ENCODE assay signal across 31 mouse cellular contexts in the genomic region with DNA sequence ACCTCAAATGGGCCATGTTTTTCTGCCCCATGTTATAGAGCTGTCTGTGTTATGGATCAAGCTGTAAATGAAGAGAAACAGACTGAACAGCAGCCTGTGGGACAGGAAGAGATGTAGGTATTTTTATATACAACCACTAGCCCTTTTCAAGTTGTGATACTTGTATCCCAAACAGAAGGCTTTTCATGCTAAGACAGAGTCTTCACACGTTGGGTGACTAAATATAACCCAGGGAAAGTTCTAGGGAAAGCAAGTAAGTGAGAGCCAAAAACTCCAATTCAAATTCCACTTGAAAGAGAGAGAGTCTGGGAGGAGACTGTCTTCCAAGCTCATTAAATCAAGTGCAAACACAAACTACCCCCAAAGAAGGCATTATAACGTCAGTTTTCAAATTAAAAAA. TPM values are rescaled to one million over a fixed set of nuclear protein-coding genes. Genes with fewer than 3 reads are reported as not detected.
DNase-seq lines count a peak whose midpoint lies in the region; ATAC-seq and TF ChIP-seq lines count a peak whose summit lies in the region.
"Had no signal": no experiment of that assay in that cellular context is flagged by ENCODE, and none has a peak within 500 bp of the region (broad histone marks: within the 10 kb centered on the region; RNA-seq: fewer than 3 reads in every experiment).

No protein-coding gene starts in this region.

- H3K27ac ChIP-seq in embryonic facial prominence, embryonic 15.5 days (replicated peaks), result 0 out of 2 replicates have a peak overlapping the region, but pooled peaks have one; percentile 24
- no peak overlapping the region for H3K27ac ChIP-seq in embryonic facial prominence, embryonic 10.5 days (replicated peaks)
- peak overlapping the region; percentile 38 for H3K27ac ChIP-seq in heart, embryonic 13.5 days (replicated peaks)
- no peak overlapping the region for H3K27ac ChIP-seq in lung, postnatal 0 days (ENCODE audit: low read length)
- H3K27ac ChIP-seq: embryonic facial prominence, embryonic 12.5 days; forebrain, embryonic 10.5 days; forebrain, embryonic 15.5 days; heart, adult 2 months; hindbrain, embryonic 13.5 days; liver, embryonic 13.5 days; midbrain, embryonic 10.5 days; midbrain, embryonic 15.5 days; neural tube, embryonic 15.5 days had no signal

- H3K36me3 ChIP-seq in embryonic facial prominence, embryonic 15.5 days, result peaks cover 21% of the 10 kb centered on the region
- peaks cover 32% of the 10 kb centered on the region for H3K36me3 ChIP-seq in embryonic facial prominence, embryonic 10.5 days (replicated peaks)
- H3K36me3 ChIP-seq in heart, embryonic 13.5 days, result peaks cover 76% of the 10 kb centered on the region
- H3K36me3 ChIP-seq in lung, postnatal 0 days (ENCODE audit: insufficient read depth, low read length), result peaks cover 17% of the 10 kb centered on the region
- H3K36me3 ChIP-seq: forebrain, embryonic 15.5 days; midbrain, embryonic 15.5 days; neural tube, embryonic 15.5 days had no signal

- TF ChIP-seq CTCF in lung, postnatal 0 days (IDR thresholded peaks at IDR 0.05), result no peak

- no peaks in the 10 kb centered on the region for H3K4me1 ChIP-seq in embryonic facial prominence, embryonic 15.5 days
- no peaks in the 10 kb centered on the region for H3K4me1 ChIP-seq in embryonic facial prominence, embryonic 10.5 days
- peaks cover 45% of the 10 kb centered on the region for H3K4me1 ChIP-seq in heart, embryonic 13.5 days
- H3K4me1 ChIP-seq in lung, postnatal 0 days (ENCODE audit: insufficient read depth, low read depth, low read length), result no peaks in the 10 kb centered on the region
- H3K4me1 ChIP-seq: embryonic facial prominence, embryonic 12.5 days; forebrain, embryonic 15.5 days; hindbrain, embryonic 13.5 days; liver, embryonic 13.5 days; midbrain, embryonic 10.5 days; midbrain, embryonic 15.5 days; neural tube, embryonic 15.5 days had no signal

- 0 out of 2 replicates have a peak, but pooled peaks have one; percentile 0 for TF ChIP-seq EP300 in lung, postnatal 0 days (IDR thresholded peaks at IDR 0.05)

- ATAC-seq in embryonic facial prominence, embryonic 15.5 days (ENCODE audit: insufficient number of reproducible peaks, low FRiP score, low TSS enrichment, low read depth), result no peak
- no peak for ATAC-seq in heart, embryonic 13.5 days (ENCODE audit: extremely low read depth, insufficient number of reproducible peaks, low FRiP score, low TSS enrichment)
- ATAC-seq in lung, postnatal 0 days, result peak; percentile 1; the same call in 1 of the 2 replicates
- ATAC-seq: activated CD4-positive, CD25-positive, alpha-beta regulatory T cell, adult 4 months; forebrain, embryonic 15.5 days; intestine, embryonic 16.5 days; midbrain, embryonic 15.5 days had no signal

- no peak for DNase-seq in embryonic facial prominence, embryonic 10.5 days (ENCODE audit: low spot score)
- no peak for DNase-seq in heart, adult 8-10 months (ENCODE audit: low spot score)
- DNase-seq in left cerebral cortex, adult 11 months (ENCODE audit: low spot score), result peak; percentile 2
- no peak for DNase-seq in left cerebral cortex, adult 18-20 months (ENCODE audit: low spot score in 2 of 2)
- DNase-seq in lung, postnatal 0 days (ENCODE audit: low spot score), result no peak
- DNase-seq in lung, postnatal 14 days, result no peak
- DNase-seq: adrenal gland, adult 2 months; cerebellum, adult 11 months; cerebellum, adult 9-10 months; cerebellum, postnatal 36 days; gastrocnemius, postnatal 14 days; heart, adult 2 months; heart, postnatal 36 days; kidney, adult 8-10 months; kidney, postnatal 10 days; liver, embryonic 13.5 days; lung, adult 18-20 months; retina, postnatal 1 day; right cerebral cortex, postnatal 14 days had no signal

- no peak overlapping the region for H3K4me2 ChIP-seq in embryonic facial prominence, embryonic 15.5 days (replicated peaks)
- H3K4me2 ChIP-seq in heart, embryonic 13.5 days, result no peak overlapping the region
- H3K4me2 ChIP-seq in lung, postnatal 0 days (replicated peaks; ENCODE audit: low read depth, low read length), result no peak overlapping the region
- H3K4me2 ChIP-seq: embryonic facial prominence, embryonic 12.5 days; forebrain, embryonic 15.5 days; hindbrain, embryonic 13.5 days; liver, embryonic 13.5 days; midbrain, embryonic 15.5 days; neural tube, embryonic 15.5 days had no signal

- no peak overlapping the region for H3K9ac ChIP-seq in embryonic facial prominence, embryonic 15.5 days
- no peak overlapping the region for H3K9ac ChIP-seq in heart, embryonic 13.5 days
- H3K9ac ChIP-seq in lung, postnatal 0 days (replicated peaks; ENCODE audit: low read depth), result no peak overlapping the region
- H3K9ac ChIP-seq: embryonic facial prominence, embryonic 12.5 days; forebrain, embryonic 15.5 days; hindbrain, embryonic 13.5 days; liver, embryonic 13.5 days; midbrain, embryonic 15.5 days; neural tube, embryonic 15.5 days had no signal

- H3K9me3 ChIP-seq in embryonic facial prominence, embryonic 15.5 days (replicated peaks), result no peaks in the 10 kb centered on the region
- H3K9me3 ChIP-seq in embryonic facial prominence, embryonic 10.5 days, result no peaks in the 10 kb centered on the region
- H3K9me3 ChIP-seq in heart, embryonic 13.5 days, result no peaks in the 10 kb centered on the region
- H3K9me3 ChIP-seq in lung, postnatal 0 days (ENCODE audit: low read length), result no peaks in the 10 kb centered on the region
- H3K9me3 ChIP-seq: embryonic facial prominence, embryonic 12.5 days; forebrain, embryonic 10.5 days; forebrain, embryonic 15.5 days; hindbrain, embryonic 13.5 days; liver, embryonic 13.5 days; midbrain, embryonic 10.5 days; midbrain, embryonic 15.5 days; neural tube, embryonic 15.5 days had no signal

- WGBS in embryonic facial prominence, embryonic 15.5 days, result 33% methylated on average over 2 of the region's 2 CpGs
- WGBS in embryonic facial prominence, embryonic 10.5 days, result 73% methylated on average over 2 of the region's 2 CpGs
- 38% methylated on average over 2 of the region's 2 CpGs for WGBS in heart, embryonic 13.5 days
- WGBS in lung, postnatal 0 days, result 29% methylated on average over 2 of the region's 2 CpGs

- H3K4me3 ChIP-seq in embryonic facial prominence, embryonic 15.5 days (replicated peaks), result no peak overlapping the region
- H3K4me3 ChIP-seq in embryonic facial prominence, embryonic 10.5 days, result no peak overlapping the region
- H3K4me3 ChIP-seq in heart, embryonic 13.5 days, result no peak overlapping the region
- H3K4me3 ChIP-seq in lung, postnatal 0 days (ENCODE audit: low read depth, low read length), result no peak overlapping the region
- H3K4me3 ChIP-seq: embryonic facial prominence, embryonic 12.5 days; forebrain, embryonic 10.5 days; forebrain, embryonic 15.5 days; heart, adult 2 months; hindbrain, embryonic 13.5 days; liver, embryonic 13.5 days; midbrain, embryonic 10.5 days; midbrain, embryonic 15.5 days; neural tube, embryonic 15.5 days had no signal

- no peaks in the 10 kb centered on the region for H3K27me3 ChIP-seq in embryonic facial prominence, embryonic 15.5 days
- no peaks in the 10 kb centered on the region for H3K27me3 ChIP-seq in embryonic facial prominence, embryonic 10.5 days (replicated peaks; ENCODE audit: low read depth, poor library complexity, severe bottlenecking)
- H3K27me3 ChIP-seq in heart, embryonic 13.5 days (replicated peaks), result no peaks in the 10 kb centered on the region
- H3K27me3 ChIP-seq in lung, postnatal 0 days (replicated peaks; ENCODE audit: insufficient read depth, low read length), result no peaks in the 10 kb centered on the region
- H3K27me3 ChIP-seq: CH12.LX; embryonic facial prominence, embryonic 12.5 days; forebrain, embryonic 15.5 days; hindbrain, embryonic 13.5 days; liver, embryonic 13.5 days; midbrain, embryonic 15.5 days; neural tube, embryonic 15.5 days had no signal

RNA-seq across cellular contexts. Expression of a gene that starts 57.3 kb away (rescaled TPM):
- 69.2 and 70.2 TPM in 2 replicates for polyA plus RNA-seq in embryonic facial prominence, embryonic 15.5 days (2015; fragmentation: Nextera tagmentation; extraction: Ambion mirVana)
- polyA plus RNA-seq in embryonic facial prominence, embryonic 10.5 days (2016; fragmentation: Nextera tagmentation; extraction: Ambion mirVana), result 70.9 and 72.0 TPM in 2 replicates
- polyA plus RNA-seq in heart, embryonic 13.5 days (2015; fragmentation: Nextera tagmentation; extraction: Ambion mirVana), result 47.9 and 52.1 TPM in 2 replicates
- 10 to 100 TPM; 17.6 to 25.5 (median 19.3) TPM for total RNA-seq in heart, adult 8-10 months (2022)
- total RNA-seq in left cerebral cortex, adult 18-20 months (2021), result 10 to 100 TPM; 19.4 to 23.6 TPM
- 32.2 and 33.1 TPM in 2 replicates for polyA plus RNA-seq in lung, postnatal 0 days (2015; fragmentation: Nextera tagmentation; extraction: Ambion mirVana)

Comparison
In these comparisons a context has a peak if more than half of its experiments do, and no peak if none do; other contexts are left out.
1. H3K27ac ChIP-seq: peak in embryonic facial prominence, embryonic 15.5 days (single experiment) and heart, embryonic 13.5 days (single experiment); none in embryonic facial prominence, embryonic 10.5 days (single experiment) and lung, postnatal 0 days (single experiment).